Mouse (Mus musculus) MEL (cell line): ENCODE results near the gene Ppfibp2. TPM values are rescaled to one million over a fixed set of nuclear protein-coding genes. Genes with fewer than 3 reads are reported as not detected.

Source experiments
- DNase-seq: peaks from one replicate; pipeline ENCODE4 v3.0.0; 2011; ENCODE audit warnings: low read depth, low spot score
- H3K27ac ChIP-seq: 2 replicates; pipeline ENCODE4 v1.5.1; 2012; ENCODE audit warnings: low read depth, mild to moderate bottlenecking, control low read depth, low read length, moderate library complexity; ENCODE audit not compliant: control insufficient read depth
- H3K27me3 ChIP-seq, 2 experiments: fragments of 150-350 bp in 1 of 2; sonication (generic) in 1 of 2; 2 replicates each; pipeline ENCODE4 v1.6.1; 2012; ENCODE audit warnings: low read length in 2 of 2, mild to moderate bottlenecking in 2 of 2, improper control_type of control experiment in 1 of 2, moderate library complexity in 1 of 2; ENCODE audit not compliant: insufficient read depth in 2 of 2, control insufficient read depth in 1 of 2
- H3K36me3 ChIP-seq, 2 experiments: 2 replicates each; pipeline ENCODE4 v1.6.1; 2012 to 2014; ENCODE audit warnings: low read length in 2 of 2, improper control_type of control experiment in 1 of 2, inconsistent platforms in 1 of 2, mild to moderate bottlenecking in 1 of 2; ENCODE audit not compliant: insufficient read depth in 2 of 2, control insufficient read depth in 1 of 2
- H3K4me1 ChIP-seq, 2 experiments: fragments of 150-350 bp in 1 of 2; sonication (generic) in 1 of 2; 2 replicates each; pipeline ENCODE4 v1.6.1; 2012; ENCODE audit warnings: low read length in 2 of 2, improper control_type of control experiment in 1 of 2, mild to moderate bottlenecking in 1 of 2; ENCODE audit not compliant: insufficient read depth in 2 of 2, control insufficient read depth in 1 of 2
- H3K4me3 ChIP-seq, 2 experiments: fragments of 150-350 bp in 1 of 2; sonication (generic) in 1 of 2; 2 replicates each; pipeline ENCODE4 v1.5.1; 2012; ENCODE audit warnings: low read depth in 2 of 2, low read length in 2 of 2, mild to moderate bottlenecking in 2 of 2, moderate library complexity in 2 of 2, control low read depth in 1 of 2, improper control_type of control experiment in 1 of 2; ENCODE audit not compliant: control insufficient read depth in 1 of 2, insufficient read depth in 1 of 2
- H3K79me2 ChIP-seq: 2 replicates; pipeline ENCODE4 v1.6.1; 2012; ENCODE audit warnings: mild to moderate bottlenecking, low read length, moderate library complexity; ENCODE audit not compliant: control insufficient read depth, poor library complexity, insufficient read depth
- H3K9ac ChIP-seq: 2 replicates; pipeline ENCODE4 v1.6.1; 2012; ENCODE audit warnings: low read depth, mild to moderate bottlenecking, control low read depth, low read length, moderate library complexity; ENCODE audit not compliant: control insufficient read depth, poor library complexity, severe bottlenecking
- H3K9me3 ChIP-seq: fragments of 150-350 bp; sonication (generic); replicated peaks from 2 replicates; pipeline ENCODE4 v1.6.1; 2012; ENCODE audit warnings: mild to moderate bottlenecking, low read length, improper control_type of control experiment, moderate library complexity; ENCODE audit not compliant: insufficient read depth
- BHLHE40 ChIP-seq: IDR thresholded peaks from 2 replicates; pipeline ENCODE4 v1.6.1; 2012; ENCODE audit warnings: low read depth, mild to moderate bottlenecking, inconsistent platforms, low read length, improper control_type of control experiment, borderline replicate concordance
- CHD1 ChIP-seq: IDR thresholded peaks from 2 replicates; pipeline ENCODE4 v1.6.1; 2012; ENCODE audit warnings: low read depth, mild to moderate bottlenecking, inconsistent platforms, low read length, improper control_type of control experiment
- CHD2 ChIP-seq: IDR thresholded peaks from 2 replicates; pipeline ENCODE4 v1.6.1; 2011; ENCODE audit warnings: low read length, improper control_type of control experiment
- CTCF ChIP-seq, 3 experiments: IDR thresholded peaks in 2 of 3; conservative IDR thresholded peaks in 1 of 3; 2 replicates each; pipeline ENCODE4 v1.5.1; 2011 to 2012; ENCODE audit warnings: low read length in 3 of 3, low read depth in 2 of 3, mild to moderate bottlenecking in 2 of 3, improper control_type of control experiment in 1 of 3, inconsistent platforms in 1 of 3, mixed read lengths in 1 of 3, moderate library complexity in 1 of 3; ENCODE audit not compliant: control insufficient read depth in 1 of 3, insufficient read depth in 1 of 3, poor library complexity in 1 of 3, severe bottlenecking in 1 of 3
- E2F4 ChIP-seq: IDR thresholded peaks from 2 replicates; pipeline ENCODE4 v1.6.1; 2011; ENCODE audit warnings: low read depth, low read length, improper control_type of control experiment, borderline replicate concordance
- EP300 ChIP-seq, 2 experiments: IDR thresholded peaks; 2 replicates each; pipeline ENCODE4 v1.6.1; 2011; ENCODE audit warnings: improper control_type of control experiment in 2 of 2, low read length in 2 of 2, low read depth in 1 of 2, mild to moderate bottlenecking in 1 of 2
- ETS1 ChIP-seq: IDR thresholded peaks from 2 replicates; pipeline ENCODE4 v1.6.1; 2012; ENCODE audit warnings: low read depth, mild to moderate bottlenecking, inconsistent platforms, low read length, improper control_type of control experiment, moderate library complexity
- GABPA ChIP-seq: IDR thresholded peaks from 2 replicates; pipeline ENCODE4 v1.6.1; 2012; ENCODE audit warnings: low read depth, mild to moderate bottlenecking, inconsistent platforms, low read length, improper control_type of control experiment, moderate library complexity
- GATA1 ChIP-seq: IDR thresholded peaks from 2 replicates; pipeline ENCODE4 v1.6.1; 2011; ENCODE audit warnings: low read depth, low read length, improper control_type of control experiment
- HCFC1 ChIP-seq: IDR thresholded peaks from 2 replicates; pipeline ENCODE4 v1.6.1; 2012; ENCODE audit warnings: low read depth, mild to moderate bottlenecking, inconsistent platforms, low read length, improper control_type of control experiment, moderate library complexity
- MAFK ChIP-seq: IDR thresholded peaks from 2 replicates; pipeline ENCODE4 v1.6.1; 2011; ENCODE audit warnings: low read depth, mild to moderate bottlenecking, low read length, improper control_type of control experiment, borderline replicate concordance
- MAZ ChIP-seq: IDR thresholded peaks from 2 replicates; pipeline ENCODE4 v1.6.1; 2012; ENCODE audit warnings: low read depth, mild to moderate bottlenecking, inconsistent platforms, low read length, improper control_type of control experiment
- MXI1 ChIP-seq: IDR thresholded peaks from 2 replicates; pipeline ENCODE4 v1.6.1; 2011; ENCODE audit warnings: mild to moderate bottlenecking, low read depth, low read length, improper control_type of control experiment
- MYB ChIP-seq: IDR thresholded peaks from 2 replicates; pipeline ENCODE4 v1.6.1; 2011; ENCODE audit warnings: mild to moderate bottlenecking, low read depth, low read length, improper control_type of control experiment
- NELFE ChIP-seq: IDR thresholded peaks from 2 replicates; pipeline ENCODE4 v1.6.1; 2011; ENCODE audit warnings: low read depth, low read length, improper control_type of control experiment
- NRF1 ChIP-seq: IDR thresholded peaks from 2 replicates; pipeline ENCODE4 v1.6.1; 2014; ENCODE audit warnings: low read depth, mild to moderate bottlenecking, inconsistent platforms, low read length, improper control_type of control experiment, moderate library complexity; ENCODE audit not compliant: poor library complexity, insufficient read depth, severe bottlenecking
- POLR2A ChIP-seq, 2 experiments: IDR thresholded peaks; 2 replicates each; pipeline ENCODE4 v1.6.1; 2011 to 2012; ENCODE audit warnings: low read length in 2 of 2, mild to moderate bottlenecking in 2 of 2, control low read depth in 1 of 2, improper control_type of control experiment in 1 of 2, low read depth in 1 of 2, moderate library complexity in 1 of 2; ENCODE audit not compliant: control insufficient read depth in 1 of 2, insufficient read depth in 1 of 2, poor library complexity in 1 of 2
- POLR2AphosphoS2 ChIP-seq: IDR thresholded peaks from 2 replicates; pipeline ENCODE4 v1.6.1; 2011; ENCODE audit warnings: low read length, improper control_type of control experiment
- POLR2AphosphoS5 ChIP-seq: IDR thresholded peaks from 2 replicates; pipeline ENCODE4 v1.6.1; 2012; ENCODE audit warnings: low read depth, borderline replicate concordance, mild to moderate bottlenecking, inconsistent platforms, low read length, moderate library complexity, mixed read lengths
- RAD21 ChIP-seq: IDR thresholded peaks from 2 replicates; pipeline ENCODE4 v1.6.1; 2011; ENCODE audit warnings: mild to moderate bottlenecking, low read depth, low read length, improper control_type of control experiment
- RCOR1 ChIP-seq: IDR thresholded peaks from 2 replicates; pipeline ENCODE4 v1.6.1; 2012; ENCODE audit warnings: low read depth, mild to moderate bottlenecking, inconsistent platforms, low read length, improper control_type of control experiment
- SMC3 ChIP-seq: IDR thresholded peaks from 2 replicates; pipeline ENCODE4 v1.6.1; 2011; ENCODE audit warnings: low read depth, low read length, improper control_type of control experiment
- TAL1 ChIP-seq: IDR thresholded peaks from 2 replicates; pipeline ENCODE4 v1.6.1; 2012; ENCODE audit warnings: mild to moderate bottlenecking, inconsistent platforms, low read length, moderate library complexity, mixed read lengths
- UBTF ChIP-seq: IDR thresholded peaks from 2 replicates; pipeline ENCODE4 v1.6.1; 2012; ENCODE audit warnings: low read depth, mild to moderate bottlenecking, inconsistent platforms, low read length, improper control_type of control experiment, moderate library complexity, borderline replicate concordance; ENCODE audit not compliant: insufficient read depth
- ZC3H11A ChIP-seq: IDR thresholded peaks from 2 replicates; pipeline ENCODE4 v1.6.1; 2012; ENCODE audit warnings: low read depth, mild to moderate bottlenecking, inconsistent platforms, low read length, improper control_type of control experiment
- ZMIZ1 ChIP-seq: IDR thresholded peaks from 2 replicates; pipeline ENCODE4 v1.6.1; 2012; ENCODE audit warnings: low read depth, mild to moderate bottlenecking, inconsistent platforms, low read length, improper control_type of control experiment, moderate library complexity
- polyA plus RNA-seq, 2 experiments: library from polyadenylated mRNA; stranded (reverse) in 1 of 2; unstranded in 1 of 2; fragments of >175 nt in 1 of 2; fragments of >200 nt in 1 of 2; gene quantifications; 2 replicates each; pipeline versions ENCODE4 v1.2.1 to v1.2.4; 2012; ENCODE audit warnings: low replicate concordance in 2 of 2, low read depth in 1 of 2; ENCODE audit not compliant: insufficient read length in 2 of 2, insufficient read depth in 1 of 2, missing spikeins in 1 of 2
- total RNA-seq: library from RNA; depleted of rRNA; stranded (reverse); fragments of 300-350 nt; gene quantifications from 2 replicates; pipeline ENCODE4 v1.2.3, GENCODE M21; 2012

Gene Ppfibp2
- total and polyA plus RNA-seq, 3 experiments = not detected

DNA sequence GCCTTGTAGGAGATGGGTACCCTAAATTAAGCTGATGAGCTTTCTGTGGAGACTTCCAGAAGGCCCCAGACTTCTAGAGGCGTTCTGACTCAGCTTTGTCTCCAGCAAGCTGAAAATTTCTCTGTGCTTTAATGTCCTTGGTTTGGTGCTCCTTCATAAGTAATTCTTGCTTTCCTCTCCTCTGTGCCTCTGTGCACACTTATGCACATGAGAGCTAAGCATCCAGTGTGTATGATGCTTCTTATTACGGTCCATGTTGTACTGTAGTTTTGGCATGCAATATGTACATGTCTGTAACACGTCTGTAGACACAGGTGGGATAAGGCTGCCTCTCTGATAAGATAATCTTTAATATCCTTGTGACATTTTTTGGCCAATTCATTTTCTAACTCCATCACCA lies 2.9 kb downstream of the Ppfibp2 start:
- H3K27ac ChIP-seq = no peak overlapping the region
- no peak overlapping the region for H3K9ac ChIP-seq
- H3K4me1 ChIP-seq = no peaks in the 10 kb centered on the region

DNA sequence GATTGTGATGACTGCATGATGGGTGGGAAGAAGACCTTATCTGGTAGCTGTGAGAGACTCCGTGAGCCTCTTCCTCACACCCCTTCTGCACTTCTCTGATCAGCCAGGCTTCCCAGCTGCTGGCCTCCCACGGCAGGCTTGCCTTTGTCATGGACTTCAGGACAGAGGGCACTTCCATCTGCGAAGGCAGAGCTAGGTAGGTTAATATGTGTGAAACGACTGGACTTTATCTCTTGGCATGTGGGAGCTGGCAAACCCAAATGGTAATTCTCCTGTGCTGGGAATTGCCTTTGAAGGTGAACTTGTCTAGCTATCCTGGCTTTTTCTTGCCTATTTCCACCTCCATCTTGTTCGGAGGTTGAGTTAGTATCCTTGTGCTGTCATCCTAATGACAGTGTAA lies 5.6 kb downstream of the Ppfibp2 start:
- Histone ChIP-seq H3K79me2 (no peaks in the 10 kb centered on the region), H3K4me1 (no peaks in the 10 kb centered on the region), H3K9me3 (no peaks in the 10 kb centered on the region), H3K27me3 (no peaks in the 10 kb centered on the region), H3K4me3 (no peak overlapping the region), H3K36me3 (no peaks in the 10 kb centered on the region)
- no peak for DNase-seq
- no peak for TF ChIP-seq BHLHE40
- no peak for TF ChIP-seq NELFE
- no peak for TF ChIP-seq CHD2
- TF ChIP-seq MXI1 = no peak
- TF ChIP-seq HCFC1 = no peak
- TF ChIP-seq UBTF = no peak
- TF ChIP-seq GABPA = no peak
- TF ChIP-seq CHD1 = no peak
- TF ChIP-seq MAFK = no peak
- TF ChIP-seq TAL1 = no peak
- TF ChIP-seq POLR2AphosphoS2 = no peak
- no peak for TF ChIP-seq RCOR1
- TF ChIP-seq MAZ = no peak
- TF ChIP-seq ZC3H11A = no peak
- TF ChIP-seq ZMIZ1 = no peak
- TF ChIP-seq CTCF (IDR thresholded peaks at IDR 0.05 in 2 of 3, conservative IDR thresholded peaks at IDR 0.05 in 1 of 3; ENCODE audit: control insufficient read depth in 1 of 3, insufficient read depth in 1 of 3, low read depth in 2 of 3, low read length in 3 of 3, poor library complexity in 1 of 3, severe bottlenecking in 1 of 3) = no peak
- TF ChIP-seq SMC3 = no peak
- TF ChIP-seq POLR2AphosphoS5 = no peak
- no peak for TF ChIP-seq EP300 (IDR thresholded peaks at IDR 0.05; ENCODE audit: low read depth in 1 of 2, low read length in 2 of 2)
- no peak for TF ChIP-seq POLR2A (IDR thresholded peaks at IDR 0.05; ENCODE audit: control insufficient read depth in 1 of 2, insufficient read depth in 1 of 2, low read depth in 1 of 2, low read length in 2 of 2, poor library complexity in 1 of 2)
- TF ChIP-seq, all 39 proteins: peak for 0
- H3K27ac ChIP-seq = no peak overlapping the region
- no peak overlapping the region for H3K9ac ChIP-seq

More for the DNA sequence above, 2.9 kb downstream of the Ppfibp2 start:
- no peak for DNase-seq
- Histone ChIP-seq H3K9me3 (no peaks in the 10 kb centered on the region), H3K79me2 (no peaks in the 10 kb centered on the region), H3K36me3 (no peaks in the 10 kb centered on the region)
- TF ChIP-seq RAD21 = no peak
- no peak for TF ChIP-seq ETS1
- no peak for TF ChIP-seq CHD1
- TF ChIP-seq MXI1 = no peak
- TF ChIP-seq BHLHE40 = no peak
- no peak for TF ChIP-seq RCOR1
- TF ChIP-seq MYB = no peak
- TF ChIP-seq E2F4 = no peak
- TF ChIP-seq MAZ = no peak
- TF ChIP-seq TAL1 = no peak
- TF ChIP-seq NRF1 = no peak
- no peak for TF ChIP-seq GATA1
- TF ChIP-seq POLR2AphosphoS5 = no peak
- TF ChIP-seq, all 39 proteins: peak for 0
- Histone ChIP-seq H3K27me3 (no peaks in the 10 kb centered on the region), H3K4me3 (no peak overlapping the region)
